Mouse (Mus musculus) neural tube, embryonic 15.5 days (tissue): ENCODE data around the gene Il12rb2. TPM values are rescaled to one million over a fixed set of nuclear protein-coding genes. Genes with fewer than 3 reads are reported as not detected.

Source experiments
- ATAC-seq: fragments of 200-750 bp; cut with Nextera tagmentation; 2 replicates; pipeline ENCODE4 v1.8.0; 2017; ENCODE audit warnings: mild to moderate bottlenecking, moderate TSS enrichment, moderate library complexity; ENCODE audit not compliant: low FRiP score
- H3K27ac ChIP-seq: fragments of 300-500 bp; sonication (generic); replicated peaks from 2 replicates; pipeline ENCODE4 v1.5.1; 2015; ENCODE audit warnings: mild to moderate bottlenecking, inconsistent platforms
- H3K27me3 ChIP-seq: fragments of 300-500 bp; sonication (generic); replicated peaks from 2 replicates; pipeline ENCODE4 v1.6.1; 2015; ENCODE audit warnings: inconsistent platforms
- H3K36me3 ChIP-seq: fragments of 300-500 bp; sonication (generic); 2 replicates; pipeline ENCODE4 v1.6.1; 2015; ENCODE audit warnings: inconsistent platforms
- H3K4me1 ChIP-seq: fragments of 300-500 bp; sonication (generic); 2 replicates; pipeline ENCODE4 v1.6.1; 2015; ENCODE audit warnings: inconsistent platforms
- H3K4me2 ChIP-seq: fragments of 300-500 bp; sonication (generic); 2 replicates; pipeline ENCODE4 v1.6.1; 2015; ENCODE audit warnings: inconsistent platforms, mild to moderate bottlenecking, moderate library complexity
- H3K4me3 ChIP-seq: fragments of 300-500 bp; sonication (generic); replicated peaks from 2 replicates; pipeline ENCODE4 v1.5.1; 2015; ENCODE audit warnings: mild to moderate bottlenecking, inconsistent platforms
- H3K9ac ChIP-seq: fragments of 300-500 bp; sonication (generic); replicated peaks from 2 replicates; pipeline ENCODE4 v1.6.1; 2015; ENCODE audit warnings: mild to moderate bottlenecking, inconsistent platforms
- H3K9me3 ChIP-seq: fragments of 300-500 bp; sonication (generic); replicated peaks from 2 replicates; pipeline ENCODE4 v1.6.1; 2016; ENCODE audit warnings: inconsistent platforms
- WGBS: fragments of 180-500 bp; shearing (Covaris S2); methylation state at CpG from one replicate; pipeline ENCODE4 v1.1.7; 2015; ENCODE audit warnings: mixed read lengths; 5-methylcytosine and 5-hydroxymethylcytosine counted together
- polyA plus RNA-seq: library from polyadenylated mRNA; unstranded; fragments of >200 nt; fragmentation: Nextera tagmentation; extraction: Ambion mirVana; gene quantifications from 2 replicates; pipeline ENCODE4 v1.2.1, GENCODE M21; 2015

Gene Il12rb2
- polyA plus RNA-seq, 1 experiment from 2014 or later = 0.10 TPM

- ATAC-seq = no peak
- WGBS = 94% methylated on average over 4 of the region's 4 CpGs
- H3K27ac ChIP-seq = no peak overlapping the region
Measured at GRCm38 (mm10) chr6:67251095-67251494, 124.9 kb downstream of the Il12rb2 start.

DNA sequence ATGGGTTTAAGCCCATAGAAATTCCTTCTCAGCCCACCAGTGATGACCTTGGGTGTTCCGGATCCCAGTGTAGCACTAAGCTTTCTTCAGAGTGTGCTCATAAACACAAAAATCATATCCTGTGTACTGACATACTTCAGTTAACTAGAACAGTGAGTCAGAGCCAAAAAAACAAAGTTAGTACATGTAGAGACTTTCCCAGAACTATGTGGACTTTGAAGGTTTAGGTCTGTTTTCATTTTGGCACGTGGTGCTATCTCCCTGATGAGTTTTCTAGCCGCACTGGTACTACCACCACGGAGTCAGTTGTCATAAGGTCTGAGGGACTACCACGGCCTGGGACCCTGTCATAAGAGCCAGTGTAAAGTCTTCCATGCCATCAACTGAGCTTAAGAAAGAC is 131.5 kb downstream of the Il12rb2 start:
- ATAC-seq = no peak
- no peak overlapping the region for H3K9ac ChIP-seq
- 89% methylated on average over 5 of the region's 5 CpGs for WGBS
- no peak overlapping the region for H3K4me2 ChIP-seq
- no peaks in the 10 kb centered on the region for H3K27me3 ChIP-seq
- H3K4me3 ChIP-seq = no peak overlapping the region
- no peak overlapping the region for H3K27ac ChIP-seq
- no peaks in the 10 kb centered on the region for H3K36me3 ChIP-seq
- no peaks in the 10 kb centered on the region for H3K9me3 ChIP-seq
- no peaks in the 10 kb centered on the region for H3K4me1 ChIP-seq

More at GRCm38 (mm10) chr6:67251095-67251494, 124.9 kb downstream of the Il12rb2 start:
- no peaks in the 10 kb centered on the region for H3K27me3 ChIP-seq
- no peak overlapping the region for H3K9ac ChIP-seq
- H3K4me1 ChIP-seq = no peaks in the 10 kb centered on the region
- H3K36me3 ChIP-seq = no peaks in the 10 kb centered on the region
- no peaks in the 10 kb centered on the region for H3K9me3 ChIP-seq
- H3K4me3 ChIP-seq = no peak overlapping the region
- no peak overlapping the region for H3K4me2 ChIP-seq

GRCm38 (mm10) chr6:67243765-67244420 is 132.1 kb downstream of the Il12rb2 start:
- no peak overlapping the region for H3K9ac ChIP-seq
- no peak overlapping the region for H3K4me2 ChIP-seq
- no peaks in the 10 kb centered on the region for H3K4me1 ChIP-seq
- no peaks in the 10 kb centered on the region for H3K9me3 ChIP-seq
- no peak overlapping the region for H3K4me3 ChIP-seq
- no peak overlapping the region for H3K27ac ChIP-seq
- ATAC-seq = no peak
- WGBS = 95% methylated on average over 7 of the region's 7 CpGs
- no peaks in the 10 kb centered on the region for H3K27me3 ChIP-seq
- no peaks in the 10 kb centered on the region for H3K36me3 ChIP-seq

Other genes with a start within 250 kb of the Il12rb2 start
- 293 and 341 TPM in 2 replicates for gene Serbp1, start 138.0 kb downstream of the Il12rb2 start, polyA plus RNA-seq
- gene Il23r, start 115.7 kb upstream of the Il12rb2 start, polyA plus RNA-seq = not detected in 2 replicates
- gene Tacstd2, start 159.6 kb upstream of the Il12rb2 start, polyA plus RNA-seq = 0.73 and 5.6 TPM in 2 replicates